Mouse (Mus musculus): ENCODE measurements around the gene Mdc1. TPM values are rescaled to one million over a fixed set of nuclear protein-coding genes. Genes with fewer than 3 reads are reported as not detected.

Gene Mdc1
- polyA plus RNA-seq, 1 experiment from 2014 or later = 3.3 TPM

GRCm38 (mm10) chr17:35874721-35875120, 33.4 kb downstream of the Mdc1 start:
- Histone ChIP-seq H3K27ac (ENCODE audit: low read depth) (no peak overlapping the region), H3K4me1 (ENCODE audit: insufficient read depth) (peaks cover 15% of the 10 kb centered on the region), H3K4me2 (ENCODE audit: low read depth, low read length) (no peak overlapping the region), H3K9me3 (ENCODE audit: low read length) (no peaks in the 10 kb centered on the region), H3K4me3 (ENCODE audit: low read depth, low read length) (no peak overlapping the region), H3K36me3 (replicated peaks; ENCODE audit: insufficient read depth, low read length) (peaks cover 16% of the 10 kb centered on the region), H3K9ac (replicated peaks) (no peak overlapping the region), H3K27me3 (ENCODE audit: insufficient read depth, low read length) (no peaks in the 10 kb centered on the region)
- DNase-seq (no peak), ATAC-seq (no peak)
- 79% methylated on average over 6 of the region's 6 CpGs for WGBS (ENCODE audit: insufficient replicate concordance)
- TF ChIP-seq EP300 (IDR thresholded peaks at IDR 0.05; ENCODE audit: low read depth) (no peak), CTCF (IDR thresholded peaks at IDR 0.05; ENCODE audit: low read depth) (no peak)

- Histone ChIP-seq H3K4me2 (ENCODE audit: low read depth, low read length) (peak within 1 kb of the TSS; percentile 90), H3K36me3 (replicated peaks; ENCODE audit: insufficient read depth, low read length) (peaks cover 37% of the 10 kb centered on the region), H3K9ac (replicated peaks) (peak within 1 kb of the TSS; percentile 94), H3K4me3 (ENCODE audit: low read depth, low read length) (peak within 1 kb of the TSS; percentile 94), H3K27me3 (ENCODE audit: insufficient read depth, low read length) (no peaks in the 10 kb centered on the region), H3K4me1 (ENCODE audit: insufficient read depth) (peaks cover 12% of the 10 kb centered on the region), H3K27ac (ENCODE audit: low read depth) (peak within 1 kb of the TSS; percentile 83), H3K9me3 (ENCODE audit: low read length) (no peaks in the 10 kb centered on the region)
- peak; percentile 53; the same call in 1 of the 2 replicates for TF ChIP-seq EP300 (IDR thresholded peaks at IDR 0.05; ENCODE audit: low read depth)
- TF ChIP-seq CTCF (IDR thresholded peaks at IDR 0.05; ENCODE audit: low read depth) = peak; percentile 95
- 6% methylated on average over 66 of the region's 66 CpGs for WGBS (ENCODE audit: insufficient replicate concordance)
- peak; percentile 97 for DNase-seq
- ATAC-seq = peak; percentile 96
Measured at GRCm38 (mm10) chr17:35879245-35880057, 38.1 kb downstream of the Mdc1 start, which contains the start of gene Dhx16. TSS of gene Dhx16 (plus strand) at chr17:35879819.

- 91% methylated on average over 17 of the region's 17 CpGs for WGBS (ENCODE audit: insufficient replicate concordance)
- H3K4me3 ChIP-seq (ENCODE audit: low read depth, low read length) = no peak overlapping the region
- H3K27ac ChIP-seq (ENCODE audit: low read depth) = no peak overlapping the region
- peaks cover 55% of the 10 kb centered on the region for H3K36me3 ChIP-seq (replicated peaks; ENCODE audit: insufficient read depth, low read length)
- TF ChIP-seq CTCF (IDR thresholded peaks at IDR 0.05; ENCODE audit: low read depth) (no peak), EP300 (IDR thresholded peaks at IDR 0.05; ENCODE audit: low read depth) (no peak)
- no peak for ATAC-seq
- H3K4me1 ChIP-seq (ENCODE audit: insufficient read depth) = peaks cover 12% of the 10 kb centered on the region
- no peak overlapping the region for H3K9ac ChIP-seq (replicated peaks)
- no peaks in the 10 kb centered on the region for H3K27me3 ChIP-seq (ENCODE audit: insufficient read depth, low read length)
- H3K9me3 ChIP-seq (ENCODE audit: low read length) = no peaks in the 10 kb centered on the region
- H3K4me2 ChIP-seq (ENCODE audit: low read depth, low read length) = no peak overlapping the region
- no peak for DNase-seq
Measured at GRCm38 (mm10) chr17:35882924-35883323, 41.6 kb downstream of the Mdc1 start.

- H3K27me3 ChIP-seq (ENCODE audit: insufficient read depth, low read length) = no peaks in the 10 kb centered on the region
- 93% methylated on average over 14 of the region's 14 CpGs for WGBS (ENCODE audit: insufficient replicate concordance)
- ATAC-seq (no peak), DNase-seq (no peak)
- peaks cover 12% of the 10 kb centered on the region for H3K4me1 ChIP-seq (ENCODE audit: insufficient read depth)
- no peak overlapping the region for H3K27ac ChIP-seq (ENCODE audit: low read depth)
- H3K4me2 ChIP-seq (ENCODE audit: low read depth, low read length) = no peak overlapping the region
- no peaks in the 10 kb centered on the region for H3K9me3 ChIP-seq (ENCODE audit: low read length)
- no peak for TF ChIP-seq CTCF (IDR thresholded peaks at IDR 0.05; ENCODE audit: low read depth)
- TF ChIP-seq EP300 (IDR thresholded peaks at IDR 0.05; ENCODE audit: low read depth) = no peak
- no peak overlapping the region for H3K4me3 ChIP-seq (ENCODE audit: low read depth, low read length)
- H3K36me3 ChIP-seq (replicated peaks; ENCODE audit: insufficient read depth, low read length) = peaks cover 61% of the 10 kb centered on the region
- no peak overlapping the region for H3K9ac ChIP-seq (replicated peaks)
Measured at GRCm38 (mm10) chr17:35883777-35884176, 42.5 kb downstream of the Mdc1 start.

GRCm38 (mm10) chr17:35887725-35888124, 46.4 kb downstream of the Mdc1 start:
- peaks cover 79% of the 10 kb centered on the region for H3K36me3 ChIP-seq (replicated peaks; ENCODE audit: insufficient read depth, low read length)
- H3K9ac ChIP-seq (replicated peaks) = no peak overlapping the region
- WGBS (ENCODE audit: insufficient replicate concordance) = 84% methylated on average over 13 of the region's 17 CpGs
- ATAC-seq (no peak), DNase-seq (no peak)
- no peak for TF ChIP-seq EP300 (IDR thresholded peaks at IDR 0.05; ENCODE audit: low read depth)
- H3K4me1 ChIP-seq (ENCODE audit: insufficient read depth) = no peaks in the 10 kb centered on the region
- no peaks in the 10 kb centered on the region for H3K9me3 ChIP-seq (ENCODE audit: low read length)
- H3K27me3 ChIP-seq (ENCODE audit: insufficient read depth, low read length) = no peaks in the 10 kb centered on the region
- no peak overlapping the region for H3K27ac ChIP-seq (ENCODE audit: low read depth)
- H3K4me2 ChIP-seq (ENCODE audit: low read depth, low read length) = no peak overlapping the region
- no peak overlapping the region for H3K4me3 ChIP-seq (ENCODE audit: low read depth, low read length)

- under 1% methylated on average over 63 of the region's 86 CpGs for WGBS (ENCODE audit: insufficient replicate concordance)
Measured at GRCm38 (mm10) chr17:35896781-35897643, 55.7 kb downstream of the Mdc1 start, which contains the start of gene 2310061I04Rik. TSS of gene 2310061I04Rik (minus strand) at chr17:35897431.

More at GRCm38 (mm10) chr17:35896781-35897643, 55.7 kb downstream of the Mdc1 start, which contains the start of gene 2310061I04Rik:
- peak within 1 kb of the TSS; percentile 88 for H3K27ac ChIP-seq (ENCODE audit: low read depth)
- H3K4me3 ChIP-seq (ENCODE audit: low read depth, low read length) = peak within 1 kb of the TSS; percentile 68
- peaks cover 15% of the 10 kb centered on the region for H3K4me1 ChIP-seq (ENCODE audit: insufficient read depth)
- ATAC-seq (peak; percentile 93), DNase-seq (peak; percentile 93)
- no peaks in the 10 kb centered on the region for H3K27me3 ChIP-seq (ENCODE audit: insufficient read depth, low read length)
- peak within 1 kb of the TSS; percentile 75 for H3K4me2 ChIP-seq (ENCODE audit: low read depth, low read length)
- peaks cover 18% of the 10 kb centered on the region for H3K36me3 ChIP-seq (replicated peaks; ENCODE audit: insufficient read depth, low read length)
- no peaks in the 10 kb centered on the region for H3K9me3 ChIP-seq (ENCODE audit: low read length)
- H3K9ac ChIP-seq (replicated peaks) = peak within 1 kb of the TSS; percentile 70
- TF ChIP-seq CTCF (IDR thresholded peaks at IDR 0.05; ENCODE audit: low read depth) (no peak), EP300 (IDR thresholded peaks at IDR 0.05; ENCODE audit: low read depth) (no peak)

All from liver, postnatal 0 days (tissue).